Mouse (Mus musculus) bone marrow macrophage, adult 2 months (primary cell): ENCODE data around the gene Dtx4.

Experiments used
- CTCF ChIP-seq: IDR thresholded peaks from 2 replicates; pipeline ENCODE4 v1.5.1; 2012; ENCODE audit warnings: low read depth, mild to moderate bottlenecking, low read length, moderate library complexity
- POLR2A ChIP-seq: IDR thresholded peaks from 2 replicates; pipeline ENCODE4 v1.6.1; 2012; ENCODE audit warnings: mild to moderate bottlenecking, low read depth, low read length, borderline replicate concordance

GRCm38 (mm10) chr19:12475380-12476250 is 25.6 kb downstream of the Dtx4 start:
- TF ChIP-seq CTCF (no peak), POLR2A (no peak)
